Mouse (Mus musculus): ENCODE data around the gene Orc4. TPM values are rescaled to one million over a fixed set of nuclear protein-coding genes. Genes with fewer than 3 reads are reported as not detected.
A peak's percentile ranks its signal among the peaks of the same experiment; 100 is the strongest.

Orc4 gene
- 54.6 and 55.8 TPM in 2 replicates for polyA plus RNA-seq (2015; fragmentation: Nextera tagmentation; extraction: Ambion mirVana)

DNA sequence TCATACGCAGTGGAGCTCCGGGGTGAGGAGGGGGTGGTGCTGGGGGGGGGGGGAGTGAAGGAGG lies at the start of gene Orc4:
Gene Orc4 (minus strand): TSS at position 26 of the 64 bp plus-strand sequence.
- TF ChIP-seq CTCF (IDR thresholded peaks at IDR 0.05; ENCODE audit: low read depth) (no peak), EP300 (optimal IDR thresholded peaks at IDR 0.05) (no peak)
- 0% methylated on average over 2 of the region's 2 CpGs for WGBS
- DNase-seq (ENCODE audit: low spot score), result no peak

DNA sequence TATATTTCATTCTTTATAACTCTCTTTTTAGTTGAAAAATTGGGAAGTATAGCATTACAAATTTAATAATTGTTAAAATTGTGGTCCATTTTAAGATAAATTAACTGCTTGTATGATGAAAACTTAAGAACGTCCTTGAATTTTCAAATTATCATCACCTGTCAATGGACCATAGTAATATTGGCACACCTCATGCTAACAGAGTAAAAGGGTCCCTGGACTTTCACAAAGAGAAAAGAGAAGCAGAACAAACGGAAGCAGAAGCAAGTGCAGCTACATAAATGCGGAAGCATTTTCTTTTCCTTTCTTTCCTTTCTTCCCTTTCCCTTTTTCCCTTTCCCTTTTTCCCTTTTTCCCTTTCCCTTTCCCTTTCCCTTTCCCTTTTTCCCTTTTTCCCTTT lies 40.2 kb upstream of the Orc4 start:
- 88% methylated on average over 3 of the region's 3 CpGs for WGBS
- TF ChIP-seq EP300 (optimal IDR thresholded peaks at IDR 0.05) (no peak), CTCF (IDR thresholded peaks at IDR 0.05; ENCODE audit: low read depth) (no peak)

More for the DNA sequence above, at the start of gene Orc4:
- Histone ChIP-seq H3K27ac (replicated peaks) (peak within 1 kb of the TSS; percentile 98), H3K27me3 (ENCODE audit: control insufficient read depth, insufficient read depth, low read length) (no peaks in the 10 kb centered on the region), H3K4me2 (replicated peaks; ENCODE audit: low read depth) (peak within 1 kb of the TSS; percentile 65), H3K9me3 (ENCODE audit: control insufficient read depth, low read length) (no peaks in the 10 kb centered on the region), H3K4me3 (ENCODE audit: low read depth, low read length) (peak within 1 kb of the TSS; percentile 89), H3K36me3 (ENCODE audit: control insufficient read depth, insufficient read depth, low read length) (no peaks in the 10 kb centered on the region), H3K4me1 (replicated peaks; ENCODE audit: control insufficient read depth, insufficient read depth) (no peaks in the 10 kb centered on the region), H3K9ac (ENCODE audit: low read length) (peak within 1 kb of the TSS; percentile 96)
- ATAC-seq (ENCODE audit: low FRiP score, low TSS enrichment), result no peak; the same call in 1 of the 2 replicates

DNA sequence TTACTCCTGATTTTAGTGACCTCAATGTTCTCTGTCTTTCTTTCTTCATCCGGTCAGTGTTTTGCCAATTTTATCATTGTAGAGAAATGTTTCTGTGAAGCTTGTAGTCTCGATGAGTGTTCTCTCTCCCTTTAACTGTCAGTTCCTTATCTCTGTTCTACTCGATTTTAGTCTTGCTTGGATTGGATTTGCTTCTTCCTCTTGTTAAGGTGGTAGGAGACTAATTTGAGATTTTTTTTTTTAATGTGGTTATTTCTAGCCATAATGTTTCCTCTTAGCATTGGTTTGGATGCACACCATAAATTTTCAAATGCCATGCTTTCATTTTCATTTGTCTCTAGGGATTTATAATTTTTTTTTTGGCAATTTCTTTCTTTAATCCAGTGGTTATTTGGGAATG lies 28.8 kb upstream of the Orc4 start:
- Histone ChIP-seq H3K4me1 (replicated peaks; ENCODE audit: control insufficient read depth, insufficient read depth) (no peaks in the 10 kb centered on the region), H3K4me3 (ENCODE audit: low read depth, low read length) (no peak overlapping the region), H3K27me3 (ENCODE audit: control insufficient read depth, insufficient read depth, low read length) (no peaks in the 10 kb centered on the region), H3K9ac (ENCODE audit: low read length) (no peak overlapping the region), H3K9me3 (ENCODE audit: control insufficient read depth, low read length) (no peaks in the 10 kb centered on the region), H3K4me2 (replicated peaks; ENCODE audit: low read depth) (no peak overlapping the region), H3K27ac (replicated peaks) (no peak overlapping the region), H3K36me3 (ENCODE audit: control insufficient read depth, insufficient read depth, low read length) (no peaks in the 10 kb centered on the region)
- no peak for DNase-seq (ENCODE audit: low spot score)
- WGBS, result 77% methylated on average over 3 of the region's 3 CpGs
- TF ChIP-seq EP300 (optimal IDR thresholded peaks at IDR 0.05), result no peak
- no peak for TF ChIP-seq CTCF (IDR thresholded peaks at IDR 0.05; ENCODE audit: low read depth)
- no peak for ATAC-seq (ENCODE audit: low FRiP score, low TSS enrichment)

More for the DNA sequence above, 40.2 kb upstream of the Orc4 start:
- H3K9me3 ChIP-seq (ENCODE audit: control insufficient read depth, low read length), result no peaks in the 10 kb centered on the region
- no peaks in the 10 kb centered on the region for H3K4me1 ChIP-seq (replicated peaks; ENCODE audit: control insufficient read depth, insufficient read depth)
- no peaks in the 10 kb centered on the region for H3K36me3 ChIP-seq (ENCODE audit: control insufficient read depth, insufficient read depth, low read length)
- no peak overlapping the region for H3K9ac ChIP-seq (ENCODE audit: low read length)
- no peak overlapping the region for H3K4me3 ChIP-seq (ENCODE audit: low read depth, low read length)
- no peaks in the 10 kb centered on the region for H3K27me3 ChIP-seq (ENCODE audit: control insufficient read depth, insufficient read depth, low read length)
- no peak overlapping the region for H3K27ac ChIP-seq (replicated peaks)
- DNase-seq (ENCODE audit: low spot score) (no peak), ATAC-seq (ENCODE audit: low FRiP score, low TSS enrichment) (no peak)
- H3K4me2 ChIP-seq (replicated peaks; ENCODE audit: low read depth), result no peak overlapping the region

DNA sequence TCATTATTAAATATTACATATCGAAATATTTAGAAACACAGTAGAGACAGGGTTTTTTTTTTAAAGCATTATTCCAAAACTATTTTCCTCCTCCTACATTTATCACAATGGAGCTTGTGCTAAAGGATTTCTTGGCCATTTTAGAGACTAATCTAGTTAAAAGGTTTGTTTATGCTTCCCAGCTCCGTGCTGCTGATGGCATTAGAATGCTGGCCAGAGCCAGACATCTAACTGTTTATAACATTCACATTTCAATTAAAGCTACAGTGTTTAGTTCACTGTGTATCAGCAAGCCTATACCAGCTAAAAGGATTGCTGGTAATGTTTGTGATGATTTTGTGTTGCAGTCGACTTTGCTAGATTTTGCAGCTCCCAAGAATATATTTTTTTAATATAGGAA lies 6.5 kb upstream of the Orc4 start:
- H3K9ac ChIP-seq (ENCODE audit: low read length), result no peak overlapping the region
- DNase-seq (ENCODE audit: low spot score) (no peak), ATAC-seq (ENCODE audit: low FRiP score, low TSS enrichment) (no peak)
- no peaks in the 10 kb centered on the region for H3K27me3 ChIP-seq (ENCODE audit: control insufficient read depth, insufficient read depth, low read length)
- no peak overlapping the region for H3K4me3 ChIP-seq (ENCODE audit: low read depth, low read length)
- no peak overlapping the region for H3K4me2 ChIP-seq (replicated peaks; ENCODE audit: low read depth)
- H3K36me3 ChIP-seq (ENCODE audit: control insufficient read depth, insufficient read depth, low read length), result no peaks in the 10 kb centered on the region
- WGBS, result 44% methylated on average over 3 of the region's 3 CpGs
- TF ChIP-seq CTCF (IDR thresholded peaks at IDR 0.05; ENCODE audit: low read depth) (no peak), EP300 (optimal IDR thresholded peaks at IDR 0.05) (no peak)
- no peaks in the 10 kb centered on the region for H3K4me1 ChIP-seq (replicated peaks; ENCODE audit: control insufficient read depth, insufficient read depth)
- H3K9me3 ChIP-seq (ENCODE audit: control insufficient read depth, low read length), result no peaks in the 10 kb centered on the region
- no peak overlapping the region for H3K27ac ChIP-seq (replicated peaks)

DNA sequence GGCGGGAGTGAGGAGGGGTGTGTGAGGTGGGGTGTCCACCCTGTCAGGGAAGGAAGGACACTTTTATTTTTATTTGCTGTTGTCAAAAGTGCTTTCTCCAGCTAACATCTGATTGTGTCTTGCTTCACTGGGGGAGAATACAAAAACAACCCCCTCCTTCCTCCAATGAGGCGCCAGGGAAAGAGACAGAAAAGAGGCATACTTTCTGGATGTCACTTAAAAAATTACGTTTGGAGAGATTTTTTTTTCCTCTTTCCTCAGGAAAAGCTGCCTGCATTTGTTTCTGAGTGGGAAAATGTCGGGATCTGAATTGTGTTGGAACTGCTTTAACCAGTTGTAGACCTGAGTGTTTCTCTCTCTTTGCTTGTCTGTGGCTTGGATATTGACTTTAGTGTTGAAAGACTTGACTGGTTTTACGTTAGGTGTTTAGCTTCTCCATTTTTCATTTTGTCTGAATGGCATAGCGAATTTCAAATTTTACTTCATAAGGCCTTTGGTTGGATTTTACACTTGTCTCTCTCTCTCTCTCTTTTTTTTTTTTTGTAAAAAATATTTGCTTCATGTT lies 321 bp upstream of the Orc4 start:
- Histone ChIP-seq H3K36me3 (ENCODE audit: control insufficient read depth, insufficient read depth, low read length) (no peaks in the 10 kb centered on the region), H3K9me3 (ENCODE audit: control insufficient read depth, low read length) (no peaks in the 10 kb centered on the region), H3K4me1 (replicated peaks; ENCODE audit: control insufficient read depth, insufficient read depth) (no peaks in the 10 kb centered on the region), H3K9ac (ENCODE audit: low read length) (peak overlapping the region; percentile 90), H3K27ac (replicated peaks) (peak overlapping the region; percentile 98), H3K27me3 (ENCODE audit: control insufficient read depth, insufficient read depth, low read length) (no peaks in the 10 kb centered on the region), H3K4me3 (ENCODE audit: low read depth, low read length) (peak overlapping the region; percentile 89), H3K4me2 (replicated peaks; ENCODE audit: low read depth) (peak overlapping the region; percentile 65)
- 5% methylated on average over 6 of the region's 6 CpGs for WGBS
- no peak for DNase-seq (ENCODE audit: low spot score)
- no peak for ATAC-seq (ENCODE audit: low FRiP score, low TSS enrichment)
- TF ChIP-seq EP300 (optimal IDR thresholded peaks at IDR 0.05), result no peak
- TF ChIP-seq CTCF (IDR thresholded peaks at IDR 0.05; ENCODE audit: low read depth), result no peak

DNA sequence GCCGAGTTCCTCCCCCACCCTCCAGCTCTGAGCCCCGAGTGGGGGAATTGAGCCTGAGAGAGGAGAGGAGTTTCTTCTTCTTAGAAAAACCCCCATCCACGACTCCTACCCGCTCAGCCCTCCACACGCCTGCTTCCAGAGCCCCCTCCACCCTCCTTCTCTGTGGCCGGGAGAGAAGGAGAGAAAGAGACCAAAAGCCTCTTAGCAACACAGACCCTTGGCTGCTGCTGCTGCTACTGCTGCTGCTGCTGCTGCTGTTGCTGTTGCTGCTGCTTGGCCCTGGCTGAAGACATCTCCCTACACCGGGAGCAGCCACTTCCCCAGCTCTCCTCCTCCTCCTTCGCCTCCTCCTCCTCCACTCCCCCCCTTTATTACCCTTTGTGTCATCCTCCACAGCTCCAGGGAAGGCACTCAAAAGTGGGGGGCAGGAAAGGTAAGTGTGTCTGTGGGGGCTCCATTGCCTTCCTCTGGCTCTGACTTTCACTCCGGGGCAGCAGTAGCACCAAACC lies 280 bp downstream of the Orc4 start:
- DNase-seq (ENCODE audit: low spot score), result no peak
- H3K36me3 ChIP-seq (ENCODE audit: control insufficient read depth, insufficient read depth, low read length), result no peaks in the 10 kb centered on the region

More for the DNA sequence above, 280 bp downstream of the Orc4 start:
- Histone ChIP-seq H3K4me3 (ENCODE audit: low read depth, low read length) (peak overlapping the region; percentile 89), H3K9ac (ENCODE audit: low read length) (peak overlapping the region; percentile 90), H3K27ac (replicated peaks) (peak overlapping the region; percentile 98), H3K9me3 (ENCODE audit: control insufficient read depth, low read length) (no peaks in the 10 kb centered on the region), H3K27me3 (ENCODE audit: control insufficient read depth, insufficient read depth, low read length) (no peaks in the 10 kb centered on the region), H3K4me1 (replicated peaks; ENCODE audit: control insufficient read depth, insufficient read depth) (no peaks in the 10 kb centered on the region), H3K4me2 (replicated peaks; ENCODE audit: low read depth) (peak overlapping the region; percentile 65)
- 0% methylated on average over 7 of the region's 9 CpGs for WGBS
- no peak for TF ChIP-seq EP300 (optimal IDR thresholded peaks at IDR 0.05)
- no peak for TF ChIP-seq CTCF (IDR thresholded peaks at IDR 0.05; ENCODE audit: low read depth)
- peak; percentile 43 for ATAC-seq (ENCODE audit: low FRiP score, low TSS enrichment)
